Mouse (Mus musculus) kidney, embryonic 16.5 days (tissue): ENCODE data around the gene Plin1. TPM values are rescaled to one million over a fixed set of nuclear protein-coding genes. Genes with fewer than 3 reads are reported as not detected.

ENCODE experiments used
- polyA plus RNA-seq: library from polyadenylated mRNA; unstranded; fragments of >200 nt; fragmentation: Nextera tagmentation; extraction: Ambion mirVana; gene quantifications from 2 replicates; pipeline ENCODE4 v1.2.1, GENCODE M21; 2015

Plin1 gene
- polyA plus RNA-seq, 1 experiment from 2014 or later = 0.34 TPM

Other genes starting within 250 kb of the Plin1 start
- 54.3 and 68.2 TPM in 2 replicates for gene Rhcg, start 115.2 kb downstream of the Plin1 start, polyA plus RNA-seq
- gene Ticrr, start 72.7 kb downstream of the Plin1 start, polyA plus RNA-seq = 8.8 and 9.7 TPM in 2 replicates
- gene Kif7, start 17.2 kb downstream of the Plin1 start, polyA plus RNA-seq = 4.4 TPM in 2 replicates
- gene Pex11a, start 10.2 kb upstream of the Plin1 start, polyA plus RNA-seq = 10.5 and 14.3 TPM in 2 replicates
- gene Wdr93, start 10.3 kb upstream of the Plin1 start, polyA plus RNA-seq = 0.46 and 0.51 TPM in 2 replicates
- gene Mesp1, start 60.9 kb upstream of the Plin1 start, polyA plus RNA-seq = not detected in 2 replicates
- 0.78 and 0.82 TPM in 2 replicates for gene Mesp2, start 77.8 kb upstream of the Plin1 start, polyA plus RNA-seq
- 163 and 164 TPM in 2 replicates for gene Anpep, start 128.2 kb upstream of the Plin1 start, polyA plus RNA-seq
- gene Ap3s2, start 187.7 kb upstream of the Plin1 start, polyA plus RNA-seq = 32.1 and 36.5 TPM in 2 replicates
- 33.8 and 35.7 TPM in 2 replicates for gene Arpin, start 202.5 kb upstream of the Plin1 start, polyA plus RNA-seq